Mouse (Mus musculus) G1E-ER4 (cell line): ENCODE results near the gene Ttc9. TPM values are rescaled to one million over a fixed set of nuclear protein-coding genes. Genes with fewer than 3 reads are reported as not detected.

Experiments
- GATA1 ChIP-seq: IDR thresholded peaks from one replicate; pipeline ENCODE4 v1.8.0; 2012; ENCODE audit warnings: low read length, inconsistent platforms
- polyA plus RNA-seq: library from polyadenylated mRNA; stranded (reverse); fragments of >175 nt; gene quantifications from 2 replicates; pipeline ENCODE4 v1.2.3, GENCODE M21; 2012

Ttc9 gene
- polyA plus RNA-seq, 1 experiment = not detected

- TF ChIP-seq GATA1 = no peak
Observed at GRCm38 (mm10) chr12:81686406-81687117, 55.5 kb downstream of the Ttc9 start.

GRCm38 (mm10) chr12:81687873-81688272 lies 56.8 kb downstream of the Ttc9 start:
- TF ChIP-seq GATA1 = no peak

GRCm38 (mm10) chr12:81688537-81688936 lies 57.5 kb downstream of the Ttc9 start:
- TF ChIP-seq GATA1 = no peak

- TF ChIP-seq GATA1 = no peak
Observed at GRCm38 (mm10) chr12:81689505-81690056, 58.5 kb downstream of the Ttc9 start.

- no peak for TF ChIP-seq GATA1
Observed at GRCm38 (mm10) chr12:81690111-81690510, 59.1 kb downstream of the Ttc9 start.

- TF ChIP-seq GATA1 = no peak
Observed at GRCm38 (mm10) chr12:81690751-81691150, 59.7 kb downstream of the Ttc9 start.

- TF ChIP-seq GATA1 = no peak
Observed at GRCm38 (mm10) chr12:81691177-81691730, 60.2 kb downstream of the Ttc9 start.

- no peak for TF ChIP-seq GATA1
Observed at GRCm38 (mm10) chr12:81698011-81698410, 67.0 kb downstream of the Ttc9 start.

- TF ChIP-seq GATA1 = no peak
Observed at GRCm38 (mm10) chr12:81702903-81703302, 71.9 kb downstream of the Ttc9 start.

- no peak for TF ChIP-seq GATA1
Observed at GRCm38 (mm10) chr12:81712618-81713017, 81.6 kb downstream of the Ttc9 start.

Other genes with a start within 250 kb of the Ttc9 start
- gene Adam4, start 209.3 kb upstream of the Ttc9 start, polyA plus RNA-seq = not detected in 2 replicates
- gene Cox16, start 146.1 kb upstream of the Ttc9 start, polyA plus RNA-seq = 6.2 and 69.5 TPM in 2 replicates
- gene Gm20498, start 98.3 kb upstream of the Ttc9 start, polyA plus RNA-seq = 28.7 and 68.7 TPM in 2 replicates
- gene Synj2bp, start 98.3 kb upstream of the Ttc9 start, polyA plus RNA-seq = 2.0 and 2.4 TPM in 2 replicates
- gene Adam21, start 62.8 kb upstream of the Ttc9 start, polyA plus RNA-seq = not detected in 2 replicates
- 1.0 and 2.4 TPM in 2 replicates for gene Med6, start 36.2 kb upstream of the Ttc9 start, polyA plus RNA-seq
- gene Map3k9, start 149.9 kb downstream of the Ttc9 start, polyA plus RNA-seq = not detected in 2 replicates
- gene Pcnx, start 228.8 kb downstream of the Ttc9 start, polyA plus RNA-seq = not detected in 2 replicates